Mouse (Mus musculus) stomach, adult 2 months (tissue): ENCODE measurements around the gene Atp5b. TPM values are rescaled to one million over a fixed set of nuclear protein-coding genes. Genes with fewer than 3 reads are reported as not detected.

Experiments
- polyA plus RNA-seq: library from polyadenylated mRNA; depleted of rRNA; stranded (reverse); fragments of >200 nt; gene quantifications from 2 replicates; pipeline ENCODE4 v1.2.3, GENCODE M21; 2012; rRNA removed

The Atp5b gene
- polyA plus RNA-seq = 2,777 and 4,847 TPM in 2 replicates

DNA sequence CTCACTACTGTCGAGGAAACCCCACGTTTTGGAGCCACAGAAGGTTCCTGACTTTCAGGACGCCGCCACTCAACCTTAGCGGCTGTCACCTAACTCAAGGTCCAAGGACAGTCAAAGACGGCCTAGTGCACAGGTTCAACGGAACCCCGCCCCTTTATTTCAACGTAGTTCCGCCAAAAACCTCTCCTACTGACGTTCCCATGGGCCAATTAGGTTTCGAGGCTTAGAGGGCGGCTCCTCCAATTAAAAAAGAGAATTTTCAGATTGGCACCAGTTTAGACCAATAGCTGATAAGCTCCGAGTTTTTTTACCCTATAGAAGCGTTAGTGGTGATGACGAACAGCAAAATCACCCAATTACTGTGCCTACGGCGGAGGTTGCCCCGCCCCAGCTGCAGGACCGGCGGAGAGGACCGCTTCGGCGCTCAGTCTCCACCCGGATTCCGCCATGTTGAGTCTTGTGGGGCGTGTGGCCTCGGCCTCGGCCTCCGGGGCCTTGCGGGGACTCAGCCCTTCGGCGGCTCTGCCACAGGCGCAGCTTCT is at the start of gene Atp5b:
TSS of gene Atp5b (plus strand) at position 394 of the 542 bp plus-strand sequence.

DNA sequence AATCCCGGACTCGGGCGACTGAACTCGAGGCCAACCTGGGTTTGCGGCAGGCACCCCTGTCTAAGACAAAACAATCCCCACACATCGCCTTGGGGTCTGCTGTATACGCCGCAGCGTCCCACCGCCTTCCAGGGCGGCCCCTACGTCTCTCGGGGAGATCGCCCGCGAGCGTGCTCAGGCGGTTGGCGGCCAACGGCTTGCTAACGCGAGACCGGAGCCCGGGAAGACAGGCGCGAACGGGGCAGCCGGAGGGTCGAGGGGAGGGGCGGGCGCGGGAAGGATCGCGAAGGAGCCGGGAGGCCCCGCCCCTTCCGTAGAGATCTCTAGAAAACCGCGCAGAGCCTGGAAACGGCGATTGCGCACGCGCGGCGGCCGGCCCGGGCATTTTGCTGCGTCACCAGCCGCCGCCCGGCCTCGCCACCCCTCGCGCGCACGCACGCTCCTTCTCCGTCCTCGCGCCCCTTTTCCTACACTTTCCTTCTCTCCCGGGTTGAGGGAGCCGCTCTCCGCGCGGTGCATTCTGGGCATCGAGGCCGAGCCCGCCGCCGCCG is 24.4 kb upstream of the Atp5b start, which contains the start of gene Ptges3:
TSS of gene Ptges3 (plus strand) at position 354 of the 551 bp plus-strand sequence.

GRCm38 (mm10) chr10:128091564-128092505 is 8.8 kb downstream of the Atp5b start, which contains the start of gene Baz2a:
Gene Baz2a, plus strand, starts transcription at chr10:128091577.

Other genes starting within 250 kb of the Atp5b start
- not detected in 2 replicates for gene Rdh19, start 233.3 kb upstream of the Atp5b start, polyA plus RNA-seq
- gene Rdh16f2, start 216.8 kb upstream of the Atp5b start, polyA plus RNA-seq = 0.11 TPM in 1 of 2 replicates, not detected in the other
- 3.9 and 6.2 TPM in 2 replicates for gene Rdh7, start 194.5 kb upstream of the Atp5b start, polyA plus RNA-seq
- 8.0 and 9.6 TPM in 2 replicates for gene Sdr9c7, start 184.8 kb upstream of the Atp5b start, polyA plus RNA-seq
- gene Hsd17b6, start 75.7 kb upstream of the Atp5b start, polyA plus RNA-seq = 3.1 and 3.5 TPM in 2 replicates
- gene Prim1, start 68.1 kb upstream of the Atp5b start, polyA plus RNA-seq = 0.45 and 1.00 TPM in 2 replicates
- gene Naca, start 47.7 kb upstream of the Atp5b start, polyA plus RNA-seq = 93.0 and 122 TPM in 2 replicates
- 19.7 and 55.6 TPM in 2 replicates for gene Ptges3, start 24.3 kb upstream of the Atp5b start, polyA plus RNA-seq
- 9.9 and 13.8 TPM in 2 replicates for gene Baz2a, start 8.3 kb downstream of the Atp5b start, polyA plus RNA-seq
- 38.4 and 39.6 TPM in 2 replicates for gene Rbms2, start 97.0 kb downstream of the Atp5b start, polyA plus RNA-seq
- 3.0 and 3.8 TPM in 2 replicates for gene Gls2, start 111.2 kb downstream of the Atp5b start, polyA plus RNA-seq
- 5.6 and 6.4 TPM in 2 replicates for gene Spryd4, start 128.5 kb downstream of the Atp5b start, polyA plus RNA-seq
- not detected in 2 replicates for gene Mip, start 142.6 kb downstream of the Atp5b start, polyA plus RNA-seq
- gene Timeless, start 148.8 kb downstream of the Atp5b start, polyA plus RNA-seq = 0.65 and 1.6 TPM in 2 replicates
- 0.10 TPM in 1 of 2 replicates, not detected in the other for gene Apon, start 170.8 kb downstream of the Atp5b start, polyA plus RNA-seq
- 0.87 and 0.95 TPM in 2 replicates for gene Apof, start 185.4 kb downstream of the Atp5b start, polyA plus RNA-seq
- 6.2 and 8.3 TPM in 2 replicates for gene Stat2, start 187.3 kb downstream of the Atp5b start, polyA plus RNA-seq
- 0.04 TPM in 1 of 2 replicates, not detected in the other for gene Il23a, start 215.5 kb downstream of the Atp5b start, polyA plus RNA-seq
- gene Pan2, start 220.1 kb downstream of the Atp5b start, polyA plus RNA-seq = 5.9 and 9.0 TPM in 2 replicates
- gene Cnpy2, start 239.2 kb downstream of the Atp5b start, polyA plus RNA-seq = 10.5 and 16.3 TPM in 2 replicates